Mouse (Mus musculus) MEL-GATA-1-ER (cell line): ENCODE results near the gene 1110051M20Rik.

Experiments used
- DNase-seq: peaks from one replicate; pipeline ENCODE4 v3.0.0-alpha.2; 2012; ENCODE audit warnings: low read depth; ENCODE audit errors: extremely low read depth

The 1110051M20Rik gene

DNA sequence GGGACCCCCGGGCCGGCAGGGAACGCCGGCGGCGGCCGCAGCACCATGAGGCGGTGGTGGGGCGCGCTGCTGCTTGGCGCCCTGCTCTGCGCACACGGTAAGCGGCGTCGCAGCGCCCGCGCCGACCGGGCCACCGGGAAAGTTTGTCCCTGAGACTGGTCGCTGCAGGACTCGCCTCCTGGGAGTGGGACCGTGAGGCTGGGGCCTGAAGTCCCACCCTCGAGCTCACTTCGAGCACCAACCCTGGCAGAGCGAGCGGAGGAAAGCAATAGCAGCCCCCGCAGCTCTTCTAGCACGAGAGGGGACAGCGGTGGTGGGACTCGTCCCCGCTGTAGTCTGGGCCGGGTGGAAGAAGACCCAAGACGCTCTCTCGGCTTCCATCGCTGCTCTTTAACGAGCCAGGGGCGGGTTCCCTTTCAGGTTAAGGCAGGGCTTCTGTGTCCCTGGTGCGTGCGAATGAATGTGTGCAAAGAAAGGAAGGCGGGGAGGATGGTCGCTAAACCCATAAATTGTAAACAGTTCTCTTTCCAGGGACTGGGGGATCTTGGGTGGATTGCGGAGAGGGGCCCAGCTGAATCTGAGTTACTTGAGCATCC lies 13.2 kb upstream of the 1110051M20Rik start:
- DNase-seq = peak; percentile 43

DNA sequence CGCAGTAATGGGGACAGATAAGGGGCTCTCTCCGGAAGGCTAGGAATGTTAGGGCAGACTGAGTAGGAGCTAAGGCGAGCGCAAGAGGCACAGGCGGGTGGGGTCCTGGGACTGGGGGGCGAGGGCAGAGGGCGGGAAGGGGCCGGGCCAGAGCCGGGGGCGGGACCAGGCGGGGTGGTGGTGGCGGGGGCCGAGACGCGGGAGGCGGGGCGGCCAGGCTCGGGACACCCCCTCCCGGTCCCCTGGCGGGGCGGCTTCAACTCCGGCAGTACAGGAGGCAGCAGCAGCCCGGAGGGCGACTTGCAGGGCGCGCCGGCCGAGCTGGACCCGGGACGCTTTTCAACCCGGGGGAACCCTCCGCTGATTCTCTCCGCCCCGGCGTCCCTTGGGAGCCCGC lies 12.8 kb upstream of the 1110051M20Rik start, which contains the start of gene Lrp4:
TSS of gene Lrp4 (plus strand) at position 253 of the 397 bp plus-strand sequence.
- no peak for DNase-seq

DNA sequence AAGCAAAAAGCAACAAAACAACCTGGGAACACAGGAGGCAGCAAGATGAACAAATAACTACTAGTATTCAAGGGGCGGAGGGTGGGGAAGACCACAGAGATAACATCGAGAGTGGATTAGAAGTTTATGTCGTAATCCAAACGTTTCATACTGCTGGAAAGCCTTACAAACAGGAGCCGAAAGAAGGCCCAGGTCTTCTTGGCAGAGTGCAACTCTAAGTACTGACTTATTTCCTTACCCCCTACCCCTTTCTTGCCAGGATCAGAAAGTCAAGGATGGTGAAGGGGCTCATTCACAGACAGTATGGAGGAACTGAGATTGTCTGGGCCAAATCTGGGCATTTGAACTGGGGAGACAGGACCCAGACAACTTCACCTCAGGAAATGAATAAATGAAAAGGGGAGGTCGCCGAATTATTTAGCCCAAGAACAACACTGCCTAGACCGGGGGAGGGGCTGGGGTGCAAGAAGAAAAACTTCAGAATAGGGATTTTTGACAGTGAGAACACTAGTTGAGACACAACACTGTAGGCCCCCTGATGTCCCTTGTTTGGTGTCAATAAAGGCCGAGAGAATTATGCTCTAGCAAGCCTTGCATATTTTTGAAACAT lies 12.1 kb upstream of the 1110051M20Rik start:
- no peak for DNase-seq

DNA sequence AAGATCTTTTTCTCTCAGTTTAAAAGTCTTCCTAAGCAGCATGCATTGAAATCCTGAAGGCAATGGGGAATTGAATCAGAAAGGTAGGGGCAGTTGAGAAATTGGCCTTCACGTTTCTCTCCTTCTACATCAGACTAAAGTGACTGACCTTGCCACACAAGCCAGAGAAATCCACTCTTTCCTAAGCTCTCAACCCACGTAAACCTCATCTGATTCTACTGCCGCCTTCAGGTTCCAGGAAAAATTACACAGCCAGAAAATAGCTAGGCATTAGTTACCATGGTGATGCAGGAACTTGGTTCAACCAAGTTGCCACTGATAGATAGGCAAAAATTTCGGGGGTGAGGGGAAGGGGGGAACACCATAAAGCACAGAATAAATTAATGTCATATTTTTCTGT lies 11.3 kb upstream of the 1110051M20Rik start:
- DNase-seq = peak; percentile 51

DNA sequence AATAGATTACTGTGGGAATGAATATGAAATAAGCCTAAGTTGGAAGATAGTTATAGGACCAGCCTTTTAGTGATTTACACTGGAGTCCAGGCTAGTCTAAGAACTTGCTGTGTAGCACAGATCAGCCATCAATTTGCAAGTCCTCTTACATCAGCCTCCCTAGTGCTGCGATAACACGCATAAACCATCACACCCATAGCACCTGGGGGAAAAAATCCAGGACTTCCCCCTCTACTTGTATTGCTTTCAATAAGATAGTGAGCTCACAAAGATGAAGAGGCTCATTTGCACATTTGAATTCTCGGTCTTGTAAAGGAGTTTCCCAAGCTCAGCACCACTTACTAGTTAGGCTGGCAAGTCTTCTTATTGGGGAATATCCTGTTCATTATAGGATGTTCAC lies 9.9 kb upstream of the 1110051M20Rik start:
- DNase-seq = no peak

DNA sequence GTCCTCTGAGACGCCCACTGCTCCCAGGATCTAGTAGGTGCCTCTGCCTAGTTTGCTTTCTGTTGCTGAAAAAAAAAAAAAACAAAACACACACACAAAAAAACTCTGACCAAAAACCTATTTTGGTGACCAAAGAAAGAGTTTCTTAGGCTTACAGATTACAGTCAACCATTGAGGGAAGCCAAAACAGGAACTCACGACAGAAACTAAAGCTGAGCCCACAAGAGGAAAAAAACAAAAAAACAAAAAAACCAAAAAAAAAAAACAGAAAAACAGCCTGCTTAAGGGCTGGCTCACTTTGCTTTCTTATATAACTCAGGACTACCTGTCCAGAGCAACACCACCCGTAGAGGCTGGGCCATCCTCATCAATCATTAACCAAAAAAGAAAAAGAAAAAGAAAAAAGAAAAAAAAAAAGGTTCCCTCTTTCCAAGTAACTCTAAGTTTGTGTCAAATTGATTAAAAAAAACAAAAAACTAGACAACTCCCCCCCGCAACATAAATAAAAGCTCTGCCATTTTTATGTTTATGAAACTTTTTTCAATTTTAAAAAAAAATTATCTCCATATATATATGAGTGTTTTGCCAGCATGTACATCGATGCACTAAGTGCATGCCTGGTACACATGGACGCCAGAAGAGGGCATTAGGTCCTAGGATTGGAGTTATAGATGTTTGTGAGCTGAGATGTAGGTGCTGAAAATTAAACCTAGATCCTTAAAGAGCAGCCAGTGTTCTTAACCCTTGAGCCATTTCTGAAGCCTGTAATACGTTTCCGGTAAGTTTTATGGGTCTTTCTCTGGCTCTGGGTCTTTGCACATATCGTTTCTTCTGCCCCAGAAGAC lies 8.9 kb upstream of the 1110051M20Rik start:
- no peak for DNase-seq

DNA sequence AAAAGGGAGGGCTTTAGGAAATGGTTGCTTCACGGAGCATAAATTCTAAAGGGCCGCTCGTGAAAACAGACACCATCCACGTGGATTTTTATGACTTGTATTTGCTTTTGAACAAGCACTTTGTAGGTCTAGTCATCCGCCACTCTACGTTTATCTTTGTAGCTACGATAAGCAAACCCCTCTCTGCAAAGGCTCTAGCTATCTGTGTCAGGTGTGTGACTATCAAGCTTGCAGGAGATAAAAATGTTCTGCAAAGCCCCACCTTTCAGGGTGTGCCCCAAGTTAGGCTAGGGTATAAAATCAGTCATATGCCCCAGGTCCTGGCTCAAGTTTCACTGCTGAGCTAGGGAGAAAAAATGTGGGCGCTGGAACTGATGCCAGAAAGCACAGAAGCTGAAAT lies 8.2 kb upstream of the 1110051M20Rik start:
- DNase-seq = no peak

DNA sequence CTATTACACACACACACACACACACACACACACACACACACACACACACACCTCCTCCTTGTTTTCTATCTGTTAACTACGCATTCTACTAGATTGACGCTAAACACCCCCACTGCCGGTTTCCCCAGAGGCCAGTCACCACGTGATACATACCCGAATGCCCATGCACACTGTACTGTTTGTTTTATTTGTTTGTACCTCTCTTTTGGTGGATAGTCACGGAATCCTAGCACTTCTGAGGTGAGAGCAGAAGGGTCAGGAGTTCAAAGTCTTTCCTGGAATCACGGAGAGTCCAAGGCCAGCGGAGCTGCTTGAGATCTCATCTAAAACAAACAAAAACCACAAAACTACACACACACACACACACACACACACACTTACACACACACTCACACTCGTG lies 5.8 kb upstream of the 1110051M20Rik start:
- no peak for DNase-seq

DNA sequence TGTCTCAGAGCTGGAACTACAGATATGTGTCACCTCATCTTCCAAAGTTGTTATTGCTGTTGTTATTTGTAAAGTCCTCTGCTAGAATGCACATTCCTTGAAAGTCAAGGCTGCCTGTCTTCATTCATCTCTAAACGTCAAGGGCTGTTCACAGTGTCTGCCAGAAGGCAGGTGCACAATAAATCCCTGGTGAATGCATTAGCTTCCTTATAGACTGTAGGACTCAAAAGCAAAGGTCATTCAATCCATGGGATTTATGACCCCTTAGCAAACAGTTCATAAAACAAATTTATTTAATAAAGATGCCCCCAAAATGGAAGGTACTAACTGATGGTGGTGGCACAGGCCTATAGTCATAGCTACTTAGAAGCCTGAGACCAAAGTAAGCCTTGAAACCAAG lies 5.2 kb upstream of the 1110051M20Rik start:
- DNase-seq = no peak

DNA sequence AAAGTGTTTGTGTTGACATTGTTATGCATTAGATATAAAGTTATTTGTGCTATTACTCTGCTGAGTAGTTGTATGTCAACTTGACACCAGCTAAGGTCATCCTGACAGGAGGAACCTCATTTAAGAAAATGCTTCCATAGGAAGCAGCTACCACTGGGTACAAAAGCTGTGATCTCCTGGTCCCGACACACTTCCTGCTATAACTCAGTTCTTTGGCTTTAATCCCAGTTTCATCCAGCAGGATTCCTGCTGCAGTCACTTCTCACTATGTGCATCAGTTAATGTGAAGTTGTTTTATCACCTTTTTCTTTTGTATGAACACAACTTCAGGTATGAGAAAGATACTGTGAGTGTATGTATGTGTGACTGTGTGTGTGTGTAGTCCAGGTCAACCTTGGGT lies 2.3 kb downstream of the 1110051M20Rik start:
- DNase-seq = no peak

DNA sequence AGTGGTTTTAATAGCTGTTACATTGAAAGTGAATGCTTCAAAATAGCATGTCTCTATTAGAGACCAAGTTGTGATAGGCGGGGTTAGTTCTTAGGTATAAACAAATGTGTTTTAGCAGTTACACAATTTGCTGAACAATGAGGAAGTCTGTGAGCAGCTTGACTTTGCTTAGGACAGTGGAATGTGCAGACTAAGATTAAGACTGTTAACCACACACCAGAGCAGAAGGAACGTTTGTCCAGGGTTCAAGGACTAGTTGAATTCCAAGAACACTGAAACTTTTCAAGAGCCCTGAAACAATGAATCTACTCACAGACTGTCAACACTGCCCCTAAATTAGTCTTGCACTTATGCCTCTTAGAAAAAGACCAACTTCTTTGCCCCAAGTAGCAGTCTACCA lies 2.8 kb downstream of the 1110051M20Rik start:
- peak; percentile 59 for DNase-seq

DNA sequence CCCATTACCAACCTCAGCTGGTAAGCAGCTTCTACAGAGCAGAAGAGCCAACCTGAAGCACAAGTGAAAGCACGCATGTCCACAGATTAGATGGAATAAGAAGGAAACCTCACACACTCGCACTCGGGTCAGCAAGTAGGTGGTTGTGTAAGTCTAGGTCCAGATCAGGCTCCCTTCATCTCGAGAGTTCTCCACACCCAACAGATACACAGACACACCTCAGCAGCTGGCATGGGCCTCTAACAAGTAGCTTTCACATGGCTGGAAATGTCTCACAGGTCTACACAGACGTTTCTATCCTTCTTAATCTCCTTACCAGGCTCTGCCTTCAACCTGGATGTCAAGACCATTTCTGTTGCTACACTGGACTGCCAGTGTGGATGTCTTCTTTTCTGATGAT lies 3.8 kb downstream of the 1110051M20Rik start:
- no peak for DNase-seq

DNA sequence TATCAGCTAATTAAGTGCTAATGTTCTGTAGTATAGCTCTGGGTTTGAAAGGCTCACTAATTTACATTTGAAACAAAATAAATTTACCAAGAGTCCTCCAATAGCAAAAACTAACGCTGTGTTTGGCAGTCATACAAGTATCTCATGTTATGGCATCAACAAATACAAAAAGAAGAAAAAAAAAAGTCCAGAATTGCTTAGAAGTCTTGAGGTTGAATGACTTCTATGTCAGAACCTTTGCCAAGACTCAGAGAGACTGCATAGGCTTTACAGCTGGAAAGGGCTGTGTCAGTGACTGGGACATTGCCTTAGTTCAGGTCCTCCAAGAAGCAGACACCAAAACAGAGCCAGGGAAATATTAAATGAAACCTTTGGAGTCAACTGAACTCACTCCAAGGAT lies 4.6 kb downstream of the 1110051M20Rik start:
- no peak for DNase-seq

DNA sequence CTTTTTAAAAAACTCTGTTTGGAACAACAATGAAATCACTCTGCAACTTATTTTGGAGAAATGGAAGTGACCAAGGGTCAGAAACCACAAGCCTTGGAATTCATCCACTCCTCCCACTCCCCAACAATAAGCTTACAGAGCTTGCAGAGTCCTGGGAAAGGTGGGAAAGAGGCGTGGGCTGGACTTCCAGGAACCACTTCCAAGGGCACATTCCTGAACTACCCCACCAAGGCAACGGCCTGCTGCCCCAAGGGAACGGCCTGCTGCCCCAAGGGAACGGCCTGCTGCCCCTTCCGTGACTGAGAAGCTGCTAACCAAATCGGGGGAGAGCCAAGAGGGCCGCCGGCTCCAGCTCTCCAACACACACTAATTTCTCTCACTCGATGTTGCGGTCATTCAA lies 5.2 kb downstream of the 1110051M20Rik start:
- DNase-seq = no peak

DNA sequence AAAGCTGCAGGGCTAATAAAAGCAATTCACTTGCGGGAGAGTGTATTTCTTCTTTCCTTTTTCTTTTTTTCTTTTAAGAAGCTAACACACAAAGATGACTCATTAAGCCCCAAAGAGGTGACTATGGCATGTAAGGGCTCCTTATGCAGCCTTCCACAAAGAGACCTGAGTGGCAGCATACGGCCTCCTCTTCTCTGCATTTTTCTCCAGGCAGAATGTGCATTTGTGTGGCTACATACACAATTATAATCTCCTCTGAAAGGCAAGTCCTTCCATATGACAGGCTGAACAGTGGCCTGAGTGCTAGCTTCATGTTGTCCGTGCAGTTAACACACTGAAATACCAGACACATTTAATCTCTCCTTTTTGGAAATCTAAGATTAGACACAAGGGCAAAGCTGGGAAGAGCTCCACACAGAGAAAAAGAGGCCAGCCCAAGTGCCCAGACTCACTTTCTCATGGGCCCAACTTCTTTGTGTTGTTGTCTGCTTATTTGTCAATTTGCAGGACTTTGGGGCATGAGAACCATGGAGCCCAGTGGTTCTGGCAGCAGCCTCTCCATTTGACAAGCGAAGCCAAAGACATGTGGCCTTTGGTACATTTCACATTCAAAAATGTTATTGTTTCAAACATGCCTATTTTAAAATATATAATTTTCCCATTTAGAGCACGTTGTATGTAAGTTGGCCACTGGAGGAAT lies 7.2 kb downstream of the 1110051M20Rik start:
- DNase-seq = no peak

DNA sequence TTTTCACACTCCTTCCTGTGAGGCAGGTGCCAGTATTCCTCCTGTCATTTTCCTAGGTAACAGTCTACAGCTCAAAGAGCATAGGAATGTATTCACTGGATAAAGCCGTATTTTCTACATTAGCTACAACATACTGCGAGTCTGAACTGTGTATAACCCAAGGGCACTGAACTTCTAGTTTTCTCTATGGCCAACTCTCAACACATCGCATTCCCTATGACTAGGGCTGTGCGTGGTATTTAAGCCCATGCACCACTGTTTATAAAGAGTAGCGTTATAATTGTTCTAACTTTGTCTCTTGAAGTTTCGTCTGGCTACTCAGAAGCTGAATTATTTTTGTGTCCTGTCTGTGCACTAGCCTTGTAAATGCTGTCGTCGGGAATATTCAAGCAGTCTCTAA lies 7.8 kb downstream of the 1110051M20Rik start:
- DNase-seq = no peak

DNA sequence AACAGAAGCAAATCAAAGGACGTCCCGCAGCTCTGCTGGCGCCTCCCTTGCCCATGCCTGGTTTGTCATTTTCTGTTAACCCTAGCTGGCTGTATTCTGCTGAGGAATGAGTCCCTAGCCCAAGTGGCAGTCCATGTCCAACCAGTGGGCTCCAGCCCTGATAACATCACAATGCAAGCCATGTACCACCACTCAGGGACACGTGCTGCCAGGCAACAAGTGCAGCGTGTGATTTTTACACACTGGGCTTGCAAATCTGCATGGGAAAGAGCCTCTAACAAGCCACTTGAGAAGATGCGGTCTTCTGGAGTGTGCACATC lies 13.9 kb downstream of the 1110051M20Rik start:
- DNase-seq = no peak

DNA sequence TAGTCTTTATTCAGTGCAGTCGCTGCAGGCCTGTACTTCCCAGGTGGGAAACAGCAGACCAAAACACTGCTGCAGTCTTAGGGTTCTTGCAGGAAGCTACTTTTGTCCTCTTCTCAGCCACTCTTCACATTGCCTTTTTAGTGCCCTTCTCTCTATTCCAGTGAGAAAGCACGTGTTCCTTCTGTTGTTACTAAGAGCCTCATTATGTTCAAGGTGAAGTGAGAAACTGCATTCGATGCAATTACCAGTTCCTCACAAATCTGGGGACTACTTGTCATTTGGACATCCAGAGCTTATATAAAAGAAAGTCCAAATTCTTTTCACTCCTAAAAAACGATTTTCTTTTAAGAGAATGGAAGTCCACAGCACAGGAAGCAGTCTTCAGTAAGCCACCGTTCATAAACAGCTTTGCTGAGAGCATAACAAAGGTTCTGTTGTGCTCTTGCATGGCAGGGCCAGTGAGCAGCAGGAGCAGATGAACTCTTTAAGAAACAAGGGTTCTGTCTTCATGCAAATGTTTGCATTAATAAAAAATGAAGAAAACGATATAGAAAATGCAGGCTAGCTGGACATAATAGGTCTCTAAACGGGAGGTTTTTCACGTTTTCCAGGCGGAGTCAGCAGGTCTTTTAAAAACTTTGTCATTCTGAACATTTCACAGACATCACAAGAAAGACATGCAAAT lies 14.4 kb downstream of the 1110051M20Rik start:
- no peak for DNase-seq

DNA sequence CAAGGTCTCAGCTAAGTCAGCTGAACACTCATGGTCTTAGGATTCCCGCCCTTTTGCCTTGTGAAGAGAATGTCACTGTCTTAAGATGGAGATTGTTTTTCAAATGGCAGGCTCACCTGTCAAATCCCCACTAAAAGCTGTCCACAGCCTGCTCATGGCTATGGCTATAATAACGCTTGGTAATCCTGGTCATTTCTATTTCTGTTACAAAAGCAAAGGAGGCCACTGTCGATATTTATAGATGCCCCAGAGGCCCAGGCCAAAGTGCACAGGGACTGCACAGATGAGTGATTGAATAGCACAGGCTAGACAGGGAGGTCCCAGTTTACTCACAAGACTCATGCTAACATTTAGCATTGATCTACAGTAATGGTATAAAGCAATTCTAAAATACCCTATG lies 15.4 kb downstream of the 1110051M20Rik start:
- no peak for DNase-seq

DNA sequence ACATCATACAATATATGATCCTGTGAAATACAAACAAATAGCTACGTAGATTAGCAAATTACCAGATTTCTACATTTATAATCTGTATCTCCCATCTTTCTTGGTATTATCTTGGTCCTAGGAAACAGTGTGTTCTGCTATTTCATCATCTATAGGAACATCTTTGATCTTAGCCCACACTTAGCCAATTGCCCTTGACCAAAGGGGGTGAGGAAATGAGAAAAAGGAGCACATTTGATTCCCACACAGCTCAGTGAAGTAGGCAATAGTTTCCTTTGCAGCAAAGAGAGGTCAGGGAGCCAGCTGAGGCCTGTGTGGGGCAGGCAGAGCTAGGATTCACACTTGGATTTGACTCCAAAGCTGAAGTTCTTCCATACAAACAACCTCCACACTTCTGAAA lies 18.2 kb downstream of the 1110051M20Rik start:
- DNase-seq = no peak

DNA sequence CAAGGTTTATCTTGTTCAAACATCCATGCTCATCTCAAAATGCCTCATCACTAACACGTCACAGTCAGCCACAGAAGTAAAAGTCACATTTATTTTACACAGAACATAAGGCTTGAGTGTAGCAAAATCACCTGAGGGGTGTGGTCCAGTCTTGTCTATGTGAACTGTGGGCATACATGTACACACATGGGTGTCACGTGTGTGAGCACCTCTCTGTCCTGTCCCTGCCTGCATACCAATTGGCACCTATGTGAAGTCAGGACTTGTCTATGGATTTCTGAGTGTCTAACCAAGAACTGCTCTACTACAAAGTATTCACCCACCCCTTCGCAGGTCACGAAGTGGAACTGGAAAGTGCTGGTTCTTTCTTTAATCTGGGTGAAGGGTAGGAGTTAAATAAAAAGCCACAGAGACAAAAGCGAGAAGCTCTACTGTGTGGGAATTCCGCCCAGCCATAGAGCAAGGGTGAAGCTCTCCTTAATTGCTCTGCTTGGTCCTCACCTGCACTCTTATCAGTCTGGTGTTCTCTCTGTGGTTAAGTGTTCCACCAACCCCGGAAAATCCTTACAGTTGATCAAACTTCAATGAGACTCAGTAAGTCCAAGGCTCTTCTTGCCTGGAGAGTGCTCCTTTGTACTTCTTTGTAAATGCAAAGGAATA lies 20.3 kb downstream of the 1110051M20Rik start:
- DNase-seq = no peak
